Mouse (Mus musculus) bone marrow, adult 2 months (tissue): ENCODE data around the gene Kcnq5. TPM values are rescaled to one million over a fixed set of nuclear protein-coding genes. Genes with fewer than 3 reads are reported as not detected.

ENCODE experiments used
- H3K27ac ChIP-seq: fragments of 200-500 bp; 2 replicates; pipeline ENCODE4 v1.5.1; 2012; ENCODE audit warnings: low read depth, mild to moderate bottlenecking, control low read depth, inconsistent platforms, low read length; ENCODE audit not compliant: control insufficient read depth, poor library complexity, insufficient read depth
- H3K4me1 ChIP-seq: fragments of 200-500 bp; 2 replicates; pipeline ENCODE4 v1.6.1; 2011; ENCODE audit warnings: low read length; ENCODE audit not compliant: control insufficient read depth, insufficient read depth
- H3K4me3 ChIP-seq: fragments of 200-500 bp; replicated peaks from 2 replicates; pipeline ENCODE3; 2011; ENCODE audit warnings: mild to moderate bottlenecking, low read depth, low read length, control low read depth; ENCODE audit not compliant: control insufficient read depth
- CTCF ChIP-seq: fragments of 200-500 bp; IDR thresholded peaks from 2 replicates; pipeline ENCODE4 v1.5.1; 2011; ENCODE audit warnings: low read length, control low read depth; ENCODE audit not compliant: control insufficient read depth, insufficient read depth
- POLR2A ChIP-seq: fragments of 200-500 bp; IDR thresholded peaks from 2 replicates; pipeline ENCODE4 v1.6.1; 2011; ENCODE audit warnings: low read depth, mild to moderate bottlenecking, control low read depth, low read length, borderline replicate concordance; ENCODE audit not compliant: control insufficient read depth
- WGBS: fragments of 180-500 bp; shearing (Covaris S2); methylation state at CpG from one replicate; pipeline ENCODE4 v1.1.7; 2018; 5-methylcytosine and 5-hydroxymethylcytosine counted together
- polyA plus RNA-seq: library from polyadenylated mRNA; stranded (reverse); fragments of >200 nt; gene quantifications from 2 replicates; pipeline ENCODE4 v1.2.4, GENCODE M21; 2011; ENCODE audit warnings: low replicate concordance; ENCODE audit not compliant: missing spikeins, insufficient read depth, insufficient read length

Gene Kcnq5
- polyA plus RNA-seq, 1 experiment = 5.0 TPM

- no peak for TF ChIP-seq CTCF
- TF ChIP-seq POLR2A = no peak
- H3K27ac ChIP-seq = no peak overlapping the region
- WGBS = 85% methylated on average over 8 of the region's 8 CpGs
Observed at GRCm38 (mm10) chr1:21458581-21458980, 503.2 kb downstream of the Kcnq5 start.

GRCm38 (mm10) chr1:21455971-21456370 is 505.8 kb downstream of the Kcnq5 start:
- 87% methylated on average over 5 of the region's 5 CpGs for WGBS

More at GRCm38 (mm10) chr1:21458581-21458980, 503.2 kb downstream of the Kcnq5 start:
- Histone ChIP-seq H3K4me3 (no peak overlapping the region), H3K4me1 (no peaks in the 10 kb centered on the region)

DNA sequence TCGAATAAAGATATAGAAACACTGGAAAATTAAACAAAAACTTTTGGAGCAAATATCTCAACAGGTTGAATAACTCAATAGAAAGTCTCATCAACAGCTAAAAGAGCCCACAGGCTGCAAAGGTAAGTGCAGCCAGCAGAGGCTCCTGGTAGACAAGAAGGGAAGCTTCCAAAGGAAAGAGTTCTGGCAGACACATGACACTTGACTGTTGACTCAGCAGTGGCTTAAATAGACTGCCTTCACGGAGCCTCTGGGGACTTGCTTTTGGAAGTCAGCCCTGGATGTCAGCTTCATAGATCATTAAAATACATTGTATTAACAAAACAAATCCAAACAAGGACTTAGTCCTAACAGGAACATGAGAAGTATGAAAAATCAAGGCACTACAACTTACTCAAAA is 513.5 kb downstream of the Kcnq5 start:
- WGBS = 76% methylated on average over 2 of the region's 2 CpGs

More at GRCm38 (mm10) chr1:21455971-21456370, 505.8 kb downstream of the Kcnq5 start:
- no peak overlapping the region for H3K4me3 ChIP-seq
- no peak overlapping the region for H3K27ac ChIP-seq
- TF ChIP-seq POLR2A (no peak), CTCF (no peak)
- no peaks in the 10 kb centered on the region for H3K4me1 ChIP-seq

GRCm38 (mm10) chr1:21436753-21437152 is 525.0 kb downstream of the Kcnq5 start:
- H3K4me1 ChIP-seq = no peaks in the 10 kb centered on the region
- TF ChIP-seq POLR2A (no peak), CTCF (no peak)
- H3K4me3 ChIP-seq = no peak overlapping the region
- 74% methylated on average over 3 of the region's 3 CpGs for WGBS
- H3K27ac ChIP-seq = no peak overlapping the region

More for the DNA sequence above, 513.5 kb downstream of the Kcnq5 start:
- Histone ChIP-seq H3K4me3 (no peak overlapping the region), H3K27ac (no peak overlapping the region), H3K4me1 (no peaks in the 10 kb centered on the region)
- no peak for TF ChIP-seq POLR2A
- TF ChIP-seq CTCF = no peak

- TF ChIP-seq POLR2A = no peak
- no peak for TF ChIP-seq CTCF
- Histone ChIP-seq H3K4me3 (no peak overlapping the region), H3K27ac (no peak overlapping the region), H3K4me1 (no peaks in the 10 kb centered on the region)
- WGBS = 60% methylated on average over 3 of the region's 3 CpGs
Observed at GRCm38 (mm10) chr1:21434853-21435252, 526.9 kb downstream of the Kcnq5 start.

GRCm38 (mm10) chr1:21431666-21432065 is 530.1 kb downstream of the Kcnq5 start:
- Histone ChIP-seq H3K4me3 (no peak overlapping the region), H3K4me1 (no peaks in the 10 kb centered on the region), H3K27ac (no peak overlapping the region)
- TF ChIP-seq POLR2A (no peak), CTCF (no peak)
- WGBS = 84% methylated on average over 3 of the region's 3 CpGs

GRCm38 (mm10) chr1:21428079-21428478 is 533.7 kb downstream of the Kcnq5 start:
- TF ChIP-seq POLR2A (no peak), CTCF (no peak)
- no peak overlapping the region for H3K27ac ChIP-seq
- no peaks in the 10 kb centered on the region for H3K4me1 ChIP-seq
- 84% methylated on average over 4 of the region's 4 CpGs for WGBS
- no peak overlapping the region for H3K4me3 ChIP-seq

- TF ChIP-seq POLR2A = no peak
- no peak for TF ChIP-seq CTCF
- H3K4me1 ChIP-seq = no peaks in the 10 kb centered on the region
- 85% methylated on average over 2 of the region's 2 CpGs for WGBS
- H3K4me3 ChIP-seq = no peak overlapping the region
- no peak overlapping the region for H3K27ac ChIP-seq
Observed at GRCm38 (mm10) chr1:21425654-21426053, 536.1 kb downstream of the Kcnq5 start.

DNA sequence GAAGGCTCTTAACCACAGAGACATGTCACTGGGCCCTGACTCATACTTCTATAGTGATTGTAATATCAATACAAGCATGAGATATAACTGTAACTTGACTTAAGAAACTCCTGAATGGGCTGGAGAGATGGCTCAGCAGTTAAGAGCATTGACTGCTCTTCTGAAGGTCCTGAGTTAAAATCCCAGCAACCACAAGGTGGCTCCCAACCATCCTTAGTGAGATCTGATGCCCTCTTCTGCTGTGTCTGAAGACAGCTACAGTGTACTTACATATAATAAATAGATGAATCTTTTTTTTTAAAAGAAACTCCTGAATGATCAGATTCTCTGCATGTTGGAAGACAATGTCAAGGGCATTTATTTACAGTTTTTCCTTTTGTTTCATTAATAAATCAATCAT is 542.4 kb downstream of the Kcnq5 start:
- Histone ChIP-seq H3K4me3 (no peak overlapping the region), H3K27ac (no peak overlapping the region), H3K4me1 (no peaks in the 10 kb centered on the region)
- no peak for TF ChIP-seq POLR2A
- TF ChIP-seq CTCF = no peak

DNA sequence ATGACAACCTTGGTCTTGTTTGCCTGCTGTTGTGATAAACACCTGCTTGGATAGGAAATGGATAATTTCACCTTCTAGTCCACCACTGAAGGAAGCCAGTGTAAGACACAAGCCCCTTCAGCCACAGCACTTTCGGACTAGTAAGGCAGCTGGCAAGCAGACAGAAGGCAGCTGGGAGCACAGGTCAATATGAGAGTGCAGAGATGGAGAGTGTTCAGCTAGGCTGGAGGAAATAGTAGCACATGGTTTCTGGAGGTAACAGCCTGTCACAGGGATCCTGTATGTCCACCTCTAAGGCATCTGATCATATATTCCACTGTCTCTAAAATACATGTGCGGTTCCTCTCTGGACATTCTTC is 549.6 kb downstream of the Kcnq5 start:
- Histone ChIP-seq H3K27ac (no peak overlapping the region), H3K4me1 (no peaks in the 10 kb centered on the region), H3K4me3 (no peak overlapping the region)
- WGBS = 79% methylated on average over 2 of the region's 2 CpGs
- TF ChIP-seq POLR2A = no peak
- TF ChIP-seq CTCF = no peak
